Mouse (Mus musculus): ENCODE measurements around the gene Bsn. TPM values are rescaled to one million over a fixed set of nuclear protein-coding genes. Genes with fewer than 3 reads are reported as not detected.

Bsn gene
- polyA plus RNA-seq, 1 experiment from 2014 or later, result 0.97 TPM

DNA sequence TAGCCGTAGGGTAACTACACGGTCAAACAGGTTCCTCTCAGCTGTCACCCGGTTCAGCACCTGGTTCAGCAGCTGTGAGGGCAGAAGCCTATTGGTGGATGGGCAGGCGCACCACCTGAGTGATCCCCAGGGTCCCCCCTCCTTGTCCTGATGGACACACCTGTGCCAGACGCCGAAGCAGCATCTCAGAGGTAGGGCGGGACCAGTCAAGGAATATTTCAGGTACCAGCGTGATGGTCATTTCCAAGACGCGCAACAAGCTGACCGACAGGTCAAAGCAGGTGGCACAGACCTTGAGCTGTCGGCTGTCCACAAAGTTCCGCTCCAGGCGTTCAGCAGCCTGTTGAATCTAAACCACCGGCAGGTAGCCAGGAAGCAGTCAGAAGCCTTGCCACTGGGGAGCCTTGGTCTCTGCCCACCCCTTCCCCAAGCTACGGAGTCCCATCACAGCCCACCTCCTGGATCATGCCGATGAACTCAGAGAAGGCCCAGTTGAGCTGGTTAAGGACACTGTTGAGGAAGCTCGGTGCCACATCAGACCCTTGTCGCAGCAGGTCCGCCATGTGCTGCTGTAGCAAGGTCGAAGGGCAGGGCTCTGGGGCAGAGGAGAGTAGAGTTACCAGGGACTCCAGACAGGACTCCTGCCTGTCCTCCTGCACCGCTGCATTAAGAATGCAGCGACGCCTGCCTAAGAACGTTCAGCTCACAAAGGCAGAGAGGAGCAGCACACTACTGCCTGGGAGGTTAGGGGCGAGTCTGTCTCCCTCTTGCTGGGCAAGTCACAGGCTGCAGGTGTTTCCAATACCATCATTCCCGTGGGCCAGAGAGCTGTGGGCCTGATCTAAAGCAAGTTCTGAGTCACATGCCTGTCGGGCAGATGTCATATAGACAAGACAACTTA, 133.6 kb downstream of the Bsn start:
- WGBS, result 75% methylated on average over 28 of the region's 28 CpGs
- H3K27me3 ChIP-seq (ENCODE audit: control insufficient read depth, insufficient read depth, low read length), result no peaks in the 10 kb centered on the region
- H3K36me3 ChIP-seq (replicated peaks; ENCODE audit: control insufficient read depth, insufficient read depth, low read depth, low read length), result no peaks in the 10 kb centered on the region; the same call in 1 of the 2 replicates
- no peak for DNase-seq (ENCODE audit: low spot score)
- no peak for ATAC-seq (replicated peaks; ENCODE audit: insufficient number of reproducible peaks, low FRiP score, low TSS enrichment, low read depth)
- H3K4me1 ChIP-seq (ENCODE audit: control insufficient read depth, insufficient read depth, low read length), result no peaks in the 10 kb centered on the region
- H3K9me3 ChIP-seq (replicated peaks; ENCODE audit: control insufficient read depth, low read length), result no peaks in the 10 kb centered on the region
- H3K9ac ChIP-seq (replicated peaks; ENCODE audit: low read length), result no peak overlapping the region
- no peak overlapping the region for H3K27ac ChIP-seq (replicated peaks; ENCODE audit: low read depth, low read length)
- H3K4me2 ChIP-seq (ENCODE audit: low read depth, low read length), result no peak overlapping the region
- no peak overlapping the region for H3K4me3 ChIP-seq (ENCODE audit: low read depth, low read length)

DNA sequence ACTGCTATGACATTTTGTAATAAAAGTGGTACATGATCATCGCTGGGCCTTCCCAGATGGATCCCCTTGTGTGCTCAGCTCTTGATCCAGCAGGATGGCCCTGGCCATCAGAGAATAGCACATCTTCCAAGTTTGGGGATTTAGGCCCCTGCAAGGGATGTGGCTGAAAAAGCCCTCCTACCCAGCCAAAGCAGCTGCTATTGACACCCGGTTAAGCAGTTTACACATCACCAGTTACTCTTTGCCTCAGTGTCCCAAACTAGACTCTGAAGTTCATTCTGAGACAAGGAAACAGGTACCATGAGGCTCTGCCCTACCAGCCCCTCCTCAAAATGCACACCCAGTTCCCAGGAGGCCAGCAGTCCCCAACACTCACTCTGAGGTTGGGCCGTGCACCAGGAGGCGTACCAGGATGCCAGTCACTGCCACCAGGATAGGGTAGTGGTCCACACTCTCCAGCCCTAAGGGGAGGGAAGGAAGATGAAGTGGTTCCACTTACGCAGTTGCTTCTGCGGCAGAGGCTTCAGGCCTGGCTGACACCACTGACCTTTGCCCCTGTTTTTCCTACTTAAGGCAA, 134.4 kb downstream of the Bsn start:
- no peak for DNase-seq (ENCODE audit: low spot score)
- Histone ChIP-seq H3K9me3 (replicated peaks; ENCODE audit: control insufficient read depth, low read length) (no peaks in the 10 kb centered on the region), H3K4me2 (ENCODE audit: low read depth, low read length) (no peak overlapping the region), H3K27ac (replicated peaks; ENCODE audit: low read depth, low read length) (no peak overlapping the region), H3K4me3 (ENCODE audit: low read depth, low read length) (no peak overlapping the region), H3K27me3 (ENCODE audit: control insufficient read depth, insufficient read depth, low read length) (no peaks in the 10 kb centered on the region), H3K9ac (replicated peaks; ENCODE audit: low read length) (no peak overlapping the region), H3K4me1 (ENCODE audit: control insufficient read depth, insufficient read depth, low read length) (no peaks in the 10 kb centered on the region), H3K36me3 (replicated peaks; ENCODE audit: control insufficient read depth, insufficient read depth, low read depth, low read length) (no peaks in the 10 kb centered on the region; the same call in 1 of the 2 replicates)
- WGBS, result 80% methylated on average over 6 of the region's 6 CpGs
- no peak for ATAC-seq (replicated peaks; ENCODE audit: insufficient number of reproducible peaks, low FRiP score, low TSS enrichment, low read depth)

DNA sequence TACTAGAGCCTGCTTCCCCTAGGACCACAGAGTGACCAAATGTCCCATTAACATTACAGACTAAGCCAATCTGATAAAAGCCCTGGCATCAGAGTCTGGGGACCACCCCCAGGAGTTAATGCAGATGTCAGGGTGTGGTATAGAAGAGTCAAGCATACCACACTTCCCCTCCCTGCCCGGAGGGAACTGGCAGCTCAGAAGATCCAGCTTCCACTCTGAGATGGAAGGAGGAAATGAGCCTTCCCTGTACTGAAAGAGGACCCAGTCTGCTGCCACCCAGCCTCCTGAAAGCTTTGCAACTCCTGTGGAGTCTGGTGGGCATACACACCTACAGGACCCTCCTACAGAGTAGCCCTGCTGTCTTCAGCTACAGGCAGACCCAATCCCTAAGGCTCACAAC, 135.1 kb downstream of the Bsn start:
- 88% methylated on average over 1 of the region's 1 CpGs for WGBS
- H3K9ac ChIP-seq (replicated peaks; ENCODE audit: low read length), result no peak overlapping the region
- no peak overlapping the region for H3K4me3 ChIP-seq (ENCODE audit: low read depth, low read length)
- no peaks in the 10 kb centered on the region for H3K4me1 ChIP-seq (ENCODE audit: control insufficient read depth, insufficient read depth, low read length)
- H3K36me3 ChIP-seq (replicated peaks; ENCODE audit: control insufficient read depth, insufficient read depth, low read depth, low read length), result no peaks in the 10 kb centered on the region; the same call in 1 of the 2 replicates
- no peaks in the 10 kb centered on the region for H3K9me3 ChIP-seq (replicated peaks; ENCODE audit: control insufficient read depth, low read length)
- H3K27me3 ChIP-seq (ENCODE audit: control insufficient read depth, insufficient read depth, low read length), result no peaks in the 10 kb centered on the region
- no peak overlapping the region for H3K27ac ChIP-seq (replicated peaks; ENCODE audit: low read depth, low read length)
- DNase-seq (ENCODE audit: low spot score) (no peak), ATAC-seq (replicated peaks; ENCODE audit: insufficient number of reproducible peaks, low FRiP score, low TSS enrichment, low read depth) (no peak)
- no peak overlapping the region for H3K4me2 ChIP-seq (ENCODE audit: low read depth, low read length)

DNA sequence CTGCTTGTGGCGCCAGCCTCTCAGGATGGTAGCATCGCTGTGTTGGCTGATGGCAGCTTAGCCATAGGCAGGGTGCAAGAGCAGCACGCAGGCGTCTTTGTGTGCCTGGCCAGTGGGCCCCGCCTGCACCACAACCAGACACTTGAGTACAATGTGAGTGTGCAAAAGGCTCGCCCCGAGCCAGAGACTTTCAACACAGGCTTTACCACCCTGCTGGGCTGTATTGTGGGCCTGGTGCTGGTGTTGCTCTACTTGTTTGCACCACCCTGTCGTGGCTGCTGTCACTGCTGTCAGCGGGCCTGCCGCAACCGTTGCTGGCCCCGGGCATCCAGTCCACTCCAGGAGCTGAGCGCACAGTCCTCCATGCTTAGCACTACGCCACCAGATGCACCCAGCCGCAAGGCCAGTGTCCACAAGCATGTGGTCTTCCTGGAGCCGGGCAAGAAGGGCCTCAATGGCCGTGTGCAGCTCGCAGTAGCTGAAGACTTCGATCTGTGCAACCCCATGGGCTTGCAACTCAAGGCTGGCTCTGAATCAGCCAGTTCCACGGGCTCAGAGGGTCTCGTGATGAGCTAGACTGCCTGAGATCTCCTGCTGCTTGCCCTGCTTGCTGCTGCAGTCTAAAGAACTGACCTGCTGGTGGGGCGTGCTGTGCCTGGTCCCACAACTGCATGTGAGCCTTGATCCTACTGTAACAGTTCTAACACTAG, 135.7 kb downstream of the Bsn start:
- ATAC-seq (replicated peaks; ENCODE audit: insufficient number of reproducible peaks, low FRiP score, low TSS enrichment, low read depth) (no peak), DNase-seq (ENCODE audit: low spot score) (no peak)
- H3K9ac ChIP-seq (replicated peaks; ENCODE audit: low read length), result no peak overlapping the region
- no peaks in the 10 kb centered on the region for H3K4me1 ChIP-seq (ENCODE audit: control insufficient read depth, insufficient read depth, low read length)
- no peaks in the 10 kb centered on the region for H3K9me3 ChIP-seq (replicated peaks; ENCODE audit: control insufficient read depth, low read length)
- WGBS, result 90% methylated on average over 22 of the region's 22 CpGs
- no peak overlapping the region for H3K4me3 ChIP-seq (ENCODE audit: low read depth, low read length)
- no peak overlapping the region for H3K4me2 ChIP-seq (ENCODE audit: low read depth, low read length)
- H3K27ac ChIP-seq (replicated peaks; ENCODE audit: low read depth, low read length), result no peak overlapping the region
- H3K36me3 ChIP-seq (replicated peaks; ENCODE audit: control insufficient read depth, insufficient read depth, low read depth, low read length), result no peaks in the 10 kb centered on the region; the same call in 1 of the 2 replicates
- H3K27me3 ChIP-seq (ENCODE audit: control insufficient read depth, insufficient read depth, low read length), result no peaks in the 10 kb centered on the region

DNA sequence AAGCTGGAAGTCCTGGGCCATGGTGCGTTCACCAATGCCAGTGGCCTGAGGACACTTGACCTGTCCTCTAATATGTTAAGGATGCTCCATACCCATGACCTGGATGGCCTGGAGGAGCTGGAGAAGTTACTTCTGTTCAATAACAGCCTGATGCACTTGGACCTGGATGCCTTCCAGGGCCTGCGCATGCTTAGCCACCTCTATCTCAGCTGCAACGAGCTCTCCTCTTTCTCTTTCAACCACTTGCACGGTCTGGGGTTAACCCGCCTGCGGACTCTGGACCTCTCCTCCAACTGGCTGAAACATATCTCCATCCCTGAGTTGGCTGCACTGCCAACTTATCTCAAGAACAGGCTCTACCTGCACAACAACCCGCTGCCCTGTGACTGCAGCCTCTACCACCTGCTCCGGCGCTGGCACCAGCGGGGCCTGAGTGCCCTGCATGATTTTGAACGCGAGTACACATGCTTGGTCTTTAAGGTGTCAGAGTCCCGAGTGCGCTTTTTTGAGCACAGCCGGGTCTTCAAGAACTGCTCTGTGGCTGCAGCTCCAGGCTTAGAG, 136.4 kb downstream of the Bsn start:
- Histone ChIP-seq H3K9me3 (replicated peaks; ENCODE audit: control insufficient read depth, low read length) (no peaks in the 10 kb centered on the region), H3K9ac (replicated peaks; ENCODE audit: low read length) (no peak overlapping the region), H3K4me2 (ENCODE audit: low read depth, low read length) (no peak overlapping the region), H3K36me3 (replicated peaks; ENCODE audit: control insufficient read depth, insufficient read depth, low read depth, low read length) (no peaks in the 10 kb centered on the region; the same call in 1 of the 2 replicates), H3K27me3 (ENCODE audit: control insufficient read depth, insufficient read depth, low read length) (no peaks in the 10 kb centered on the region), H3K4me3 (ENCODE audit: low read depth, low read length) (no peak overlapping the region), H3K27ac (replicated peaks; ENCODE audit: low read depth, low read length) (no peak overlapping the region), H3K4me1 (ENCODE audit: control insufficient read depth, insufficient read depth, low read length) (no peaks in the 10 kb centered on the region)
- ATAC-seq (replicated peaks; ENCODE audit: insufficient number of reproducible peaks, low FRiP score, low TSS enrichment, low read depth), result no peak
- no peak for DNase-seq (ENCODE audit: low spot score)
- 93% methylated on average over 15 of the region's 15 CpGs for WGBS

DNA sequence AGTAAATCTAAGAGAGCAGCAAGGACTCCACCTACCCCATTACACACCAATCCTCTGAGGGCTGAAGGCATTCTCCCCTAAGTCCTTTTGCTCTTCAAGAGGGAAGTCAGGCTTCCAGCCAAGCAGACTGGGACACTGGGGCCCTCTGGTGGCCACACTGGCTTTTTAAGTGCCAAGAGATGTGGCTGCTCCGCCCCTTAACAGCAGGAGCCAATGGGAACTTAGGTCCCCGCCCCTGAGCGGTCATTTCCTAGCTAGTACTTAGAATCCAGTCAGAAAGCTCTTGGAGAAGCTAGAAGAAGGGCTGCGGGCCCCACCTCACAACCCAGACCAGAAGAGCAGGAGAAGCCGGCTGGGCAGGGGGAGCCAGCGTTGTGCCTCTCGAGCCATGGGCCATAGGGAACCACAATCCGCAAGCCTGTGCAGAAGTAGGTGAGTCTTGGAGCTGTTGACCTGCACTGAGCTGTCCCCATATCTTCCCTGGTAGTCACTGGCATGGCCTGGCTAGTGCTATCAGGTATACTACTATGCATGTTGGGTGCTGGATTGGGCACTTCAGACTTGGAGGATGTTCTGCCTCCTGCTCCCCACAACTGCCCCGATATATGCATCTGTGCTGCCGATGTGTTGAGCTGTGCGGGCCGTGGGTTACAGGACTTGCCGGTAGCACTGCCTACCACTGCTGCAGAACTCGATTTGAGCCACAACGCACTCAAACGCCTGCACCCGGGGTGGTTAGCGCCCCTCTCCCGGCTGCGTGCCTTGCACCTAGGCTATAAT, 137.1 kb downstream of the Bsn start, which contains the start of gene Amigo3:
Amigo3 (plus strand) TSS at position 275 of the 780 bp plus-strand sequence.
- Histone ChIP-seq H3K27me3 (ENCODE audit: control insufficient read depth, insufficient read depth, low read length) (no peaks in the 10 kb centered on the region), H3K4me3 (ENCODE audit: low read depth, low read length) (no peak within 1 kb of the TSS), H3K4me2 (ENCODE audit: low read depth, low read length) (no peak within 1 kb of the TSS; the same call in 1 of the 2 replicates), H3K9ac (replicated peaks; ENCODE audit: low read length) (no peak within 1 kb of the TSS; the same call in 1 of the 2 replicates), H3K36me3 (replicated peaks; ENCODE audit: control insufficient read depth, insufficient read depth, low read depth, low read length) (no peaks in the 10 kb centered on the region; the same call in 1 of the 2 replicates), H3K9me3 (replicated peaks; ENCODE audit: control insufficient read depth, low read length) (no peaks in the 10 kb centered on the region), H3K27ac (replicated peaks; ENCODE audit: low read depth, low read length) (no peak within 1 kb of the TSS), H3K4me1 (ENCODE audit: control insufficient read depth, insufficient read depth, low read length) (no peaks in the 10 kb centered on the region)
- ATAC-seq (replicated peaks; ENCODE audit: insufficient number of reproducible peaks, low FRiP score, low TSS enrichment, low read depth), result peak; percentile 16; the same call in 1 of the 2 replicates
- peak; percentile 98 for DNase-seq (ENCODE audit: low spot score)
- 56% methylated on average over 20 of the region's 20 CpGs for WGBS

DNA sequence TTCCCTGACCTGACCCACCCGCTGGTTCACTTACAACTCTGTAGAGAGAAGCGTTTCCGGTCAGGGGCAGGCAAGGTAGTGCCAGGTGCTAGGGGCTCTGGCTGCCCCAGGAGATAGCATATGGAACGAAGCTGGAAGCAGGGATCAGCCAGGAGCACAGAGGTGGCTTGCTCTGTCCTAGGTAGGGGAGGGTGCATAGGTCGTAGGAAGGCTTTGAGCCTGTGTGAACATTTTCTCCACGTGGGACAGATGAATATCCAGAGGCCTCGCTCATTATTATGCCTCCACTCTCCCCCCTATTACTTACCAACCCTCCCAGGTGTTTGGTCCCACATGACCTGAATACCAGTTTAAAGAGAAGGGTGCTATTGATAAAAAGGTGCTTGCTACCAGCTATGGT, 137.8 kb downstream of the Bsn start:
- 70% methylated on average over 7 of the region's 7 CpGs for WGBS
- Histone ChIP-seq H3K9me3 (replicated peaks; ENCODE audit: control insufficient read depth, low read length) (no peaks in the 10 kb centered on the region), H3K4me3 (ENCODE audit: low read depth, low read length) (no peak overlapping the region), H3K27me3 (ENCODE audit: control insufficient read depth, insufficient read depth, low read length) (no peaks in the 10 kb centered on the region), H3K4me1 (ENCODE audit: control insufficient read depth, insufficient read depth, low read length) (no peaks in the 10 kb centered on the region), H3K4me2 (ENCODE audit: low read depth, low read length) (no peak overlapping the region; the same call in 1 of the 2 replicates), H3K36me3 (replicated peaks; ENCODE audit: control insufficient read depth, insufficient read depth, low read depth, low read length) (no peaks in the 10 kb centered on the region; the same call in 1 of the 2 replicates), H3K27ac (replicated peaks; ENCODE audit: low read depth, low read length) (no peak overlapping the region), H3K9ac (replicated peaks; ENCODE audit: low read length) (no peak overlapping the region; the same call in 1 of the 2 replicates)
- ATAC-seq (replicated peaks; ENCODE audit: insufficient number of reproducible peaks, low FRiP score, low TSS enrichment, low read depth) (no peak), DNase-seq (ENCODE audit: low spot score) (no peak)
